Mouse (Mus musculus) forebrain, embryonic 10.5 days (tissue): ENCODE data around the gene Neurod2. TPM values are rescaled to one million over a fixed set of nuclear protein-coding genes. Genes with fewer than 3 reads are reported as not detected.

Experiments
- DNase-seq: peaks from one replicate; pipeline ENCODE4 v3.0.0-alpha.2; 2017; ENCODE audit warnings: low spot score; ENCODE audit errors: extremely low spot score
- H3K27ac ChIP-seq: fragments of 300-500 bp; sonication (generic); 2 replicates; pipeline ENCODE4 v1.5.1; 2016; ENCODE audit warnings: mild to moderate bottlenecking
- H3K27me3 ChIP-seq: fragments of 300-500 bp; sonication (generic); 2 replicates; pipeline ENCODE4 v1.6.1; 2016; ENCODE audit warnings: mild to moderate bottlenecking; ENCODE audit not compliant: poor library complexity, severe bottlenecking
- H3K36me3 ChIP-seq: fragments of 300-500 bp; sonication (generic); replicated peaks from 2 replicates; pipeline ENCODE4 v1.6.1; 2016; ENCODE audit warnings: mild to moderate bottlenecking, moderate library complexity
- H3K4me1 ChIP-seq: fragments of 300-500 bp; sonication (generic); 2 replicates; pipeline ENCODE4 v1.6.1; 2016
- H3K4me3 ChIP-seq: fragments of 300-500 bp; sonication (generic); 2 replicates; pipeline ENCODE4 v1.5.1; 2016; ENCODE audit warnings: mild to moderate bottlenecking, moderate library complexity
- H3K9me3 ChIP-seq: fragments of 300-500 bp; sonication (generic); 2 replicates; pipeline ENCODE4 v1.6.1; 2016; ENCODE audit warnings: mild to moderate bottlenecking, moderate library complexity
- WGBS: fragments of 180-500 bp; shearing (Covaris S2); methylation state at CpG from one replicate; pipeline ENCODE4 v1.1.7; 2016; 5-methylcytosine and 5-hydroxymethylcytosine counted together
- polyA plus RNA-seq: library from polyadenylated mRNA; unstranded; fragments of >200 nt; fragmentation: Nextera tagmentation; extraction: Ambion mirVana; gene quantifications from 2 replicates; pipeline ENCODE4 v1.2.1, GENCODE M21; 2016

Gene Neurod2
- polyA plus RNA-seq, 1 experiment from 2014 or later: 0.14 TPM

GRCm38 (mm10) chr11:98317479-98317878 lies 12.0 kb downstream of the Neurod2 start:
- H3K9me3 ChIP-seq: no peaks in the 10 kb centered on the region
- 4% methylated on average over 7 of the region's 7 CpGs for WGBS
- H3K36me3 ChIP-seq: no peaks in the 10 kb centered on the region
- H3K27ac ChIP-seq: no peak overlapping the region
- no peak overlapping the region for H3K4me3 ChIP-seq
- DNase-seq: no peak
- peaks cover 8% of the 10 kb centered on the region; the same call in 1 of the 2 replicates for H3K4me1 ChIP-seq
- H3K27me3 ChIP-seq: peaks cover 100% of the 10 kb centered on the region

- Histone ChIP-seq H3K4me1 (peaks cover 4% of the 10 kb centered on the region; the same call in 1 of the 2 replicates), H3K4me3 (no peak overlapping the region; the same call in 1 of the 2 replicates), H3K9me3 (no peaks in the 10 kb centered on the region), H3K27ac (no peak overlapping the region), H3K36me3 (no peaks in the 10 kb centered on the region), H3K27me3 (peaks cover 89% of the 10 kb centered on the region)
- DNase-seq: peak; percentile 71
- 2% methylated on average over 26 of the region's 26 CpGs for WGBS
These were observed 15.6 kb downstream of the Neurod2 start for GRCm38 (mm10) chr11:98313790-98314323.

- Histone ChIP-seq H3K4me1 (peaks cover 66% of the 10 kb centered on the region), H3K27me3 (peaks cover 84% of the 10 kb centered on the region), H3K27ac (no peak overlapping the region), H3K36me3 (no peaks in the 10 kb centered on the region), H3K9me3 (no peaks in the 10 kb centered on the region), H3K4me3 (peak overlapping the region; percentile 25; the same call in 1 of the 2 replicates)
- DNase-seq: no peak
- WGBS: 5% methylated on average over 10 of the region's 10 CpGs
These were observed 30.8 kb downstream of the Neurod2 start for GRCm38 (mm10) chr11:98298484-98299205.

- Histone ChIP-seq H3K27ac (no peak overlapping the region), H3K4me1 (peaks cover 66% of the 10 kb centered on the region), H3K36me3 (no peaks in the 10 kb centered on the region), H3K27me3 (peaks cover 86% of the 10 kb centered on the region), H3K9me3 (no peaks in the 10 kb centered on the region), H3K4me3 (no peak overlapping the region)
- WGBS: 16% methylated on average over 7 of the region's 7 CpGs
- no peak for DNase-seq
These were observed 31.7 kb downstream of the Neurod2 start for GRCm38 (mm10) chr11:98297778-98298177.

GRCm38 (mm10) chr11:98296916-98297315 lies 32.5 kb downstream of the Neurod2 start:
- Histone ChIP-seq H3K27me3 (peaks cover 88% of the 10 kb centered on the region), H3K36me3 (no peaks in the 10 kb centered on the region), H3K4me1 (peaks cover 66% of the 10 kb centered on the region), H3K4me3 (no peak overlapping the region), H3K27ac (no peak overlapping the region), H3K9me3 (no peaks in the 10 kb centered on the region)
- 65% methylated on average over 2 of the region's 2 CpGs for WGBS
- DNase-seq: no peak

- H3K9me3 ChIP-seq: no peaks in the 10 kb centered on the region
- H3K36me3 ChIP-seq: no peaks in the 10 kb centered on the region
- peak; percentile 53 for DNase-seq
- peaks cover 59% of the 10 kb centered on the region for H3K4me1 ChIP-seq
- H3K4me3 ChIP-seq: peak overlapping the region; percentile 22; the same call in 1 of the 2 replicates
- no peak overlapping the region for H3K27ac ChIP-seq
- H3K27me3 ChIP-seq: peaks cover 86% of the 10 kb centered on the region
- WGBS: 3% methylated on average over 5 of the region's 5 CpGs
These were observed 33.2 kb downstream of the Neurod2 start for GRCm38 (mm10) chr11:98296277-98296676.

- H3K4me1 ChIP-seq: peaks cover 57% of the 10 kb centered on the region
- H3K4me3 ChIP-seq: peak overlapping the region; percentile 81
- DNase-seq: no peak
- peak overlapping the region; percentile 86 for H3K27ac ChIP-seq
- 5% methylated on average over 9 of the region's 9 CpGs for WGBS
- no peaks in the 10 kb centered on the region for H3K36me3 ChIP-seq
- H3K27me3 ChIP-seq: peaks cover 82% of the 10 kb centered on the region
- H3K9me3 ChIP-seq: no peaks in the 10 kb centered on the region
These were observed 34.3 kb downstream of the Neurod2 start for GRCm38 (mm10) chr11:98295013-98295585.

- peaks cover 57% of the 10 kb centered on the region for H3K4me1 ChIP-seq
- peak overlapping the region; percentile 86 for H3K27ac ChIP-seq
- H3K36me3 ChIP-seq: no peaks in the 10 kb centered on the region
- WGBS: 1% methylated on average over 58 of the region's 58 CpGs
- peak; percentile 79 for DNase-seq
- H3K4me3 ChIP-seq: peak overlapping the region; percentile 81
- H3K27me3 ChIP-seq: peaks cover 82% of the 10 kb centered on the region
- H3K9me3 ChIP-seq: no peaks in the 10 kb centered on the region
These were observed 35.0 kb downstream of the Neurod2 start for GRCm38 (mm10) chr11:98294188-98295012.

GRCm38 (mm10) chr11:98293070-98293469 lies 36.4 kb downstream of the Neurod2 start:
- H3K4me3 ChIP-seq: no peak overlapping the region
- peaks cover 79% of the 10 kb centered on the region for H3K27me3 ChIP-seq

GRCm38 (mm10) chr11:98290906-98291305 lies 38.5 kb downstream of the Neurod2 start:
- no peak for DNase-seq
- no peaks in the 10 kb centered on the region for H3K36me3 ChIP-seq
- H3K9me3 ChIP-seq: no peaks in the 10 kb centered on the region
- no peak overlapping the region for H3K27ac ChIP-seq
- H3K27me3 ChIP-seq: peaks cover 69% of the 10 kb centered on the region
- no peak overlapping the region for H3K4me3 ChIP-seq
- 69% methylated on average over 2 of the region's 2 CpGs for WGBS
- H3K4me1 ChIP-seq: peaks cover 24% of the 10 kb centered on the region

More at GRCm38 (mm10) chr11:98293070-98293469, 36.4 kb downstream of the Neurod2 start:
- 40% methylated on average over 2 of the region's 2 CpGs for WGBS
- DNase-seq: no peak
- H3K4me1 ChIP-seq: peaks cover 43% of the 10 kb centered on the region
- no peaks in the 10 kb centered on the region for H3K36me3 ChIP-seq
- H3K27ac ChIP-seq: no peak overlapping the region
- no peaks in the 10 kb centered on the region for H3K9me3 ChIP-seq

GRCm38 (mm10) chr11:98289873-98290272 lies 39.6 kb downstream of the Neurod2 start:
- Histone ChIP-seq H3K36me3 (no peaks in the 10 kb centered on the region), H3K4me1 (peaks cover 19% of the 10 kb centered on the region), H3K27ac (no peak overlapping the region), H3K4me3 (no peak overlapping the region), H3K27me3 (peaks cover 61% of the 10 kb centered on the region), H3K9me3 (no peaks in the 10 kb centered on the region)
- 66% methylated on average over 13 of the region's 13 CpGs for WGBS
- DNase-seq: no peak

GRCm38 (mm10) chr11:98287961-98288360 lies 41.5 kb downstream of the Neurod2 start:
- peaks cover 58% of the 10 kb centered on the region for H3K27me3 ChIP-seq
- no peak for DNase-seq
- WGBS: 55% methylated on average over 7 of the region's 7 CpGs

More at GRCm38 (mm10) chr11:98287961-98288360, 41.5 kb downstream of the Neurod2 start:
- Histone ChIP-seq H3K4me1 (peaks cover 20% of the 10 kb centered on the region), H3K27ac (no peak overlapping the region), H3K4me3 (no peak overlapping the region), H3K9me3 (no peaks in the 10 kb centered on the region), H3K36me3 (no peaks in the 10 kb centered on the region)
